Mouse (Mus musculus) heart, embryonic 11.5 days (tissue): Measurements from ENCODE around the gene Fam117a. TPM values are rescaled to one million over a fixed set of nuclear protein-coding genes. Genes with fewer than 3 reads are reported as not detected.

Experiments used
- ATAC-seq: fragments of 200-750 bp; cut with Nextera tagmentation; replicated peaks from 2 replicates; pipeline ENCODE4 v1.8.0; 2017; ENCODE audit warnings: moderate library complexity; ENCODE audit not compliant: insufficient number of reproducible peaks, low FRiP score, low TSS enrichment
- H3K27ac ChIP-seq: fragments of 300-500 bp; sonication (generic); 2 replicates; pipeline ENCODE4 v1.5.1; 2014; ENCODE audit warnings: mild to moderate bottlenecking, low read depth, low read length
- H3K27me3 ChIP-seq: fragments of 300-500 bp; sonication (generic); 2 replicates; pipeline ENCODE4 v1.6.1; 2014; ENCODE audit warnings: mild to moderate bottlenecking, low read length, mixed read lengths; ENCODE audit not compliant: control insufficient read depth, insufficient read depth
- H3K36me3 ChIP-seq: fragments of 300-500 bp; sonication (generic); 2 replicates; pipeline ENCODE4 v1.6.1; 2014; ENCODE audit warnings: mild to moderate bottlenecking, low read length, moderate library complexity, mixed read lengths; ENCODE audit not compliant: control insufficient read depth, insufficient read depth
- H3K4me1 ChIP-seq: fragments of 300-500 bp; sonication (generic); 2 replicates; pipeline ENCODE4 v1.6.1; 2014; ENCODE audit warnings: low read length; ENCODE audit not compliant: control insufficient read depth, insufficient read depth
- H3K4me2 ChIP-seq: fragments of 300-500 bp; sonication (generic); 2 replicates; pipeline ENCODE4 v1.6.1; 2014; ENCODE audit warnings: mild to moderate bottlenecking, moderate library complexity
- H3K4me3 ChIP-seq: fragments of 300-500 bp; sonication (generic); 2 replicates; pipeline ENCODE4 v1.5.1; 2014; ENCODE audit warnings: low read depth, low read length
- H3K9ac ChIP-seq: fragments of 300-500 bp; sonication (generic); 2 replicates; pipeline ENCODE4 v1.6.1; 2014; ENCODE audit warnings: mild to moderate bottlenecking, low read depth, low read length, moderate library complexity
- H3K9me3 ChIP-seq: fragments of 300-500 bp; sonication (generic); replicated peaks from 2 replicates; pipeline ENCODE4 v1.6.1; 2016; ENCODE audit warnings: low read length; ENCODE audit not compliant: control insufficient read depth
- WGBS: fragments of 180-500 bp; shearing (Covaris S2); extraction: QIAGEN DNeasy Blood & Tissue Kit; methylation state at CpG from one replicate; pipeline ENCODE4 v1.1.7; 2014; ENCODE audit not compliant: insufficient replicate concordance; 5-methylcytosine and 5-hydroxymethylcytosine counted together
- polyA plus RNA-seq: library from polyadenylated mRNA; unstranded; fragments of >200 nt; fragmentation: Nextera tagmentation; extraction: Ambion mirVana; gene quantifications from 2 replicates; pipeline ENCODE4 v1.2.1, GENCODE M21; 2014

Fam117a gene
- polyA plus RNA-seq, 1 experiment from 2014 or later, result 19.4 TPM

DNA sequence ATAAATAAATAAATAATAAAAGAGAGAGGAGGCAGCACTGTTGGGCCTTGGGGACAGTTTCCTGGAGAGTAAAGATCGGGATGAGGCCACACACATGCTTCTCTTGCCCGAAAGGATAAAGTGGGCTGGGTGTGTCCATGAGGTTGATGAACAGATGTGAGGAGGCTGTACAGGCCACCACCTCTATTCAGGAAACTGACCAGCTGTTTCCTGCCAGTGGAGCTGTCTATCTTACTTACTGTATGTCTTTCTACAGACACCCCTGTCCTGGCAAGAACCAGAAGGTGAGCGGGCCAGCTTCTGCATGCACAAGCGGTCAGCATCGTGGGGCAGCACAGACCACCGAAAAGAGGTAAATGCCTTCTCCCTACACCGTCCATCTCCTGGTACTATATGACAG lies 34.4 kb downstream of the Fam117a start:
- no peak for ATAC-seq
- Histone ChIP-seq H3K4me3 (no peak overlapping the region), H3K4me1 (peaks cover 2% of the 10 kb centered on the region; the same call in 1 of the 2 replicates), H3K9me3 (no peaks in the 10 kb centered on the region; the same call in 1 of the 2 replicates), H3K9ac (no peak overlapping the region), H3K4me2 (no peak overlapping the region), H3K27ac (no peak overlapping the region), H3K36me3 (peaks cover 11% of the 10 kb centered on the region), H3K27me3 (no peaks in the 10 kb centered on the region)
- WGBS, result 91% methylated on average over 7 of the region's 7 CpGs

DNA sequence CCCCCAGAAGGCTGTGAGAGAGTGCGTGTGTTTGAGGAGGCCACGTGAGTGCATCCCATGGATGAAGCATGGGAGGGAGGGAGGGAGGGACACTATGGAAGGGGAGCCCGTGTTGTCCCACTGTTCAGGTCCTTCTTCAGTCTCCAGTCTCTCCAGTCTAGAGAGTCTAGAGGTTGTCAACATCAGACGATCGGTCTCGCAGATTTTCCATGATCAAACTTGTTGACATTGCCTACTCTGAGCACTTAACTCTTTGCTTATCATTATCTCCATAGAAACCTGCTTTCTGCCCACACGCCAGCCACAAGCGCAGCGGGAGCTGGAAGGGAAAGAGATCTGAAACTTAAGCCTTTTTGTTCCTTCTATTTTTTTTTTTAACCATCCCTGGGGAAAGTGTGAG lies 42.1 kb downstream of the Fam117a start:
- Histone ChIP-seq H3K9ac (no peak overlapping the region), H3K4me3 (no peak overlapping the region), H3K9me3 (no peaks in the 10 kb centered on the region), H3K4me1 (peaks cover 3% of the 10 kb centered on the region), H3K4me2 (peak overlapping the region; percentile 16; the same call in 1 of the 2 replicates), H3K36me3 (peaks cover 13% of the 10 kb centered on the region), H3K27ac (no peak overlapping the region), H3K27me3 (no peaks in the 10 kb centered on the region)
- 37% methylated on average over 9 of the region's 9 CpGs for WGBS
- ATAC-seq, result no peak

GRCm38 (mm10) chr11:95379552-95379951 lies 42.7 kb downstream of the Fam117a start:
- H3K9ac ChIP-seq, result no peak overlapping the region
- no peak for ATAC-seq
- no peak overlapping the region for H3K27ac ChIP-seq
- H3K9me3 ChIP-seq, result no peaks in the 10 kb centered on the region
- H3K4me3 ChIP-seq, result no peak overlapping the region
- 58% methylated on average over 5 of the region's 5 CpGs for WGBS
- H3K27me3 ChIP-seq, result no peaks in the 10 kb centered on the region
- no peak overlapping the region for H3K4me2 ChIP-seq
- peaks cover 3% of the 10 kb centered on the region for H3K4me1 ChIP-seq
- peaks cover 13% of the 10 kb centered on the region for H3K36me3 ChIP-seq

DNA sequence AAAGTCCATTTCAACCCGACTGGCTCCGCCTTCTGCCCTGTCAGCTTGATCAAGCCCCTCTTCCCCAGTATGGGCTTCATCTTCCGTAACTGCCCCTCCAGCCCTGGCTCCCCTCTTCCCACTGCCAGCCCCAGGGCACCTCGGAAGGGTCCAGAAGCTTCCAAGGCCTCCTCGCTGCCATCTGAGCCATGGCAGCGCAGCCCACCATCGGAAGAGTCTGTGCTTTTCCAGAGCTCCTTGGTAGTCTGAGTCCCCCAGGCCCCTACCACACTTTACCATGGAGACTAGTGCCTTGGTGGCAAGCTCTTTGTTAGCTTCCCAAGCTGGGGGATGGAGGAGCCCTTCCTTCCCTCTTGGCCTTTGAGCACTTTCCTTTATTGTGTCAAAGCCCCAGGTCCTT lies 43.9 kb downstream of the Fam117a start:
- no peaks in the 10 kb centered on the region for H3K9me3 ChIP-seq
- H3K4me2 ChIP-seq, result no peak overlapping the region
- H3K9ac ChIP-seq, result no peak overlapping the region
- no peak overlapping the region for H3K27ac ChIP-seq
- ATAC-seq, result no peak
- WGBS, result 85% methylated on average over 7 of the region's 7 CpGs
- H3K4me3 ChIP-seq, result no peak overlapping the region
- H3K4me1 ChIP-seq, result peaks cover 6% of the 10 kb centered on the region
- H3K36me3 ChIP-seq, result peaks cover 7% of the 10 kb centered on the region; the same call in 1 of the 2 replicates
- H3K27me3 ChIP-seq, result no peaks in the 10 kb centered on the region

GRCm38 (mm10) chr11:95381146-95381545 lies 44.3 kb downstream of the Fam117a start:
- no peak for ATAC-seq
- WGBS, result 89% methylated on average over 1 of the region's 1 CpGs

DNA sequence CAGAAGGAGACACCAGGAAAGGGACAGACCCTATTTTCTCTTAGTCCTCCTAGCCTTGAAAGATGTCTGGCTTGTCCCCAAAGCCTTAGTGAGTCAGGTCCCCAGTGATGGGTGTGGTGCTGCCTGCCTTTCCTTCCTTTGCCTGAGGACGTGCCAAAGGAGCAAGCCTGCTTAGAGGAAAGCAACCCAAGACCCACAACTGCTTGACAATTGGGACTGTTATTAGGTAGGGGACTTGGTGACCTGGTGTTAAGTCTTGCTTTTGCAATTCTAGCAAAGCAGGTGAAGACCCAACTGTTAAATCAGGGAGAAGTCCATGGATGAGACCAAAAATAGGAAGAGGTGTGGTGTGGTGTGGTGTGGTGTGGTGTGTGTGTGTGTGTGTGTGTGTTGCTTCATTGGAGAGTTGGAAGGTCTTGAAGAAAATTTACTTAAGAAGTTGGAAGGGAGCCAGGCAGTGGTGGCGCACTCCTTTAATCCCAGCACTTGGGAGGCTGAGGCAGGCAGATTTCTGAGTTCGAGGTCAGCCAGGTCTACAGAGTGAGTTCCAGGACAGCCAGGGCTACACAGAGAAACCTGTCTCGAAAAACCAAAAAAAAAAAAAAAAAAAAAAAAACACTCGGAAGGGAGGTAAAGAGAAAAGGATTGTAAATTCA lies 46.6 kb downstream of the Fam117a start:
- peak overlapping the region; percentile 54; the same call in 1 of the 2 replicates for H3K27ac ChIP-seq

More at GRCm38 (mm10) chr11:95381146-95381545, 44.3 kb downstream of the Fam117a start:
- Histone ChIP-seq H3K27ac (no peak overlapping the region), H3K4me2 (no peak overlapping the region), H3K36me3 (peaks cover 3% of the 10 kb centered on the region; the same call in 1 of the 2 replicates), H3K4me1 (peaks cover 7% of the 10 kb centered on the region), H3K4me3 (no peak overlapping the region), H3K9me3 (no peaks in the 10 kb centered on the region), H3K9ac (no peak overlapping the region), H3K27me3 (no peaks in the 10 kb centered on the region)

GRCm38 (mm10) chr11:95384004-95384318 lies 47.1 kb downstream of the Fam117a start:
- ATAC-seq, result no peak
- peaks cover 7% of the 10 kb centered on the region for H3K4me1 ChIP-seq
- peak overlapping the region; percentile 60 for H3K4me2 ChIP-seq
- H3K27ac ChIP-seq, result peak overlapping the region; percentile 54; the same call in 1 of the 2 replicates
- 37% methylated on average over 9 of the region's 9 CpGs for WGBS
- H3K9ac ChIP-seq, result peak overlapping the region; percentile 60; the same call in 1 of the 2 replicates
- H3K36me3 ChIP-seq, result peaks cover 16% of the 10 kb centered on the region
- H3K4me3 ChIP-seq, result peak overlapping the region; percentile 87
- no peaks in the 10 kb centered on the region for H3K9me3 ChIP-seq
- no peaks in the 10 kb centered on the region for H3K27me3 ChIP-seq

More for the DNA sequence above, 46.6 kb downstream of the Fam117a start:
- no peak overlapping the region for H3K4me3 ChIP-seq
- H3K9me3 ChIP-seq, result no peaks in the 10 kb centered on the region
- ATAC-seq, result no peak
- no peak overlapping the region for H3K4me2 ChIP-seq
- no peaks in the 10 kb centered on the region for H3K27me3 ChIP-seq
- WGBS, result 87% methylated on average over 5 of the region's 5 CpGs
- H3K9ac ChIP-seq, result no peak overlapping the region
- peaks cover 16% of the 10 kb centered on the region for H3K36me3 ChIP-seq
- peaks cover 7% of the 10 kb centered on the region for H3K4me1 ChIP-seq

DNA sequence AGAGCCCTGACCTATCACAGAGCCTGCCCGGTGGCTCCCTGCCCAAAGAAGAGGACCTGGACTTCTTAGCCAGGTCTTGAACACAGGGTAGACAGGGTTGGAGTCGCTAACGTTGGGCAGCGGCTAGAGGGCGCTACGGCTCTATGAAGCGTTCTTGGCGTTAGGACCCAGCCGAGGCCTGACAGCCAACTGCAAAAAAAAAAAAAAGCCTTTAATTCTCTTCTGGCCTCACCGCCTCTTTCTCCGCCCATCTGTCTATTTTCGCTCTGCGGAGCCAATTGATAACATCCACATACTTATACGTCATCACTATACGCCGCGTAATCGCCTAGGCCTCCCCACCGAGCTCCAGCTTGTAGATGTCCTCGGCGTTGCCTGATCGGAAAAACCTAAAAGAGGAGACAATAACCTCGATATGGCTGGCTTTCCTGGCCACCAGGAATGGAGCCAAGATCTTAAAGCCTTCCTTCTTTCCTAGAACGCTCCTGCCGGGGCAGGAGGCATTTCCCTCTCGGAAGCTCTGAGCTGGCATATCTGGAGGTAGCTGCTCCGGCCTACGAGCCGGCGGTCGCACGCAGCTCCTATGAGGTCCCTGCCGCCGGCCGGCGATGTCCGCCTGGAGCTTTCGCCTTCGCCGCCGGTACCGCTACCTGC lies 47.6 kb downstream of the Fam117a start, which contains the start of gene Slc35b1:
TSS of gene Slc35b1 (plus strand) at position 374 of the 654 bp plus-strand sequence.
- peak within 1 kb of the TSS; percentile 87 for H3K4me3 ChIP-seq

More for the DNA sequence above, 47.6 kb downstream of the Fam117a start, which contains the start of gene Slc35b1:
- Histone ChIP-seq H3K4me1 (peaks cover 7% of the 10 kb centered on the region), H3K9me3 (no peaks in the 10 kb centered on the region), H3K36me3 (peaks cover 18% of the 10 kb centered on the region), H3K9ac (peak within 1 kb of the TSS; percentile 93), H3K27me3 (no peaks in the 10 kb centered on the region), H3K4me2 (peak within 1 kb of the TSS; percentile 60), H3K27ac (peak within 1 kb of the TSS; percentile 90)
- ATAC-seq, result peak; percentile 89
- WGBS, result under 1% methylated on average over 42 of the region's 42 CpGs
